Mouse (Mus musculus): ENCODE measurements around the gene 0610040J01Rik.

DNA sequence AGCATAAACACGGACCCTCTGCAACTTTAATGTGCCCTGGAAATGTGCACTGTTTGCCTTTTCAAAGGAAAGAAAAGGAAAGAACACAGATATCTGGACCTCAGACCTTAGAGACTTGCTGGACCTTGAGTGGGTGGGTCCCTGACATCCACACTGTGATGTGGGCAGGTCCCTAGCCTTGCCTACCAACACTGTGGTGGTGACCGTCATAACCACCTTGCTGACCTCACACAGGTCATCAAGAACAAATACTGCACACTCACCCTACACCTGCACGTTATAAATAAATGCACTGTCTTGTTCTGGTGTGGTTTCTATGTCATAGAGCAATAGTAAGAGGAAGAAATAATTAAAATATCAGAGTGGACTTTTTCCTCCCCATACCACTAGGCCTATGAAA lies 91.2 kb downstream of the 0610040J01Rik start:
- TF ChIP-seq TAL1 (IDR thresholded peaks at IDR 0.05; ENCODE audit: low read length): no peak
- no peak for TF ChIP-seq CTCF (IDR thresholded peaks at IDR 0.05 in 2 of 3, conservative IDR thresholded peaks at IDR 0.05 in 1 of 3; ENCODE audit: control insufficient read depth in 1 of 3, insufficient read depth in 1 of 3, low read depth in 2 of 3, low read length in 3 of 3, poor library complexity in 1 of 3, severe bottlenecking in 1 of 3)
- no peak for TF ChIP-seq CHD1 (IDR thresholded peaks at IDR 0.05; ENCODE audit: low read depth, low read length)
- TF ChIP-seq NELFE (IDR thresholded peaks at IDR 0.05; ENCODE audit: low read depth, low read length): no peak
- no peak for TF ChIP-seq POLR2AphosphoS2 (IDR thresholded peaks at IDR 0.05; ENCODE audit: low read length)
- no peak for TF ChIP-seq ZKSCAN1 (IDR thresholded peaks at IDR 0.05; ENCODE audit: low read depth, low read length)
- TF ChIP-seq TCF12 (IDR thresholded peaks at IDR 0.05; ENCODE audit: low read depth, low read length): no peak
- no peak for TF ChIP-seq POLR2A (IDR thresholded peaks at IDR 0.05; ENCODE audit: control insufficient read depth in 1 of 2, insufficient read depth in 1 of 2, low read depth in 1 of 2, low read length in 2 of 2, poor library complexity in 1 of 2)
- no peak for TF ChIP-seq UBTF (IDR thresholded peaks at IDR 0.05; ENCODE audit: borderline replicate concordance, insufficient read depth, low read depth, low read length)
- no peak for TF ChIP-seq CHD2 (IDR thresholded peaks at IDR 0.05; ENCODE audit: low read length)
- TF ChIP-seq RCOR1 (IDR thresholded peaks at IDR 0.05; ENCODE audit: low read depth, low read length): no peak
- no peak for TF ChIP-seq MEF2A (IDR thresholded peaks at IDR 0.05; ENCODE audit: extremely low read depth, insufficient replicate concordance, low read depth, low read length, poor library complexity, severe bottlenecking)
- TF ChIP-seq GATA1 (IDR thresholded peaks at IDR 0.05; ENCODE audit: low read depth, low read length): no peak

Data from MEL (cell line).